Mouse (Mus musculus) cerebellum, postnatal 14 days (tissue): Measurements from ENCODE around the gene Zfp398.

Experiments used
- DNase-seq, 2 experiments: peaks; one replicate each; pipeline ENCODE4 v3.0.0; 2021; ENCODE audit warnings: mixed read lengths in 2 of 2

Gene Zfp398

DNA sequence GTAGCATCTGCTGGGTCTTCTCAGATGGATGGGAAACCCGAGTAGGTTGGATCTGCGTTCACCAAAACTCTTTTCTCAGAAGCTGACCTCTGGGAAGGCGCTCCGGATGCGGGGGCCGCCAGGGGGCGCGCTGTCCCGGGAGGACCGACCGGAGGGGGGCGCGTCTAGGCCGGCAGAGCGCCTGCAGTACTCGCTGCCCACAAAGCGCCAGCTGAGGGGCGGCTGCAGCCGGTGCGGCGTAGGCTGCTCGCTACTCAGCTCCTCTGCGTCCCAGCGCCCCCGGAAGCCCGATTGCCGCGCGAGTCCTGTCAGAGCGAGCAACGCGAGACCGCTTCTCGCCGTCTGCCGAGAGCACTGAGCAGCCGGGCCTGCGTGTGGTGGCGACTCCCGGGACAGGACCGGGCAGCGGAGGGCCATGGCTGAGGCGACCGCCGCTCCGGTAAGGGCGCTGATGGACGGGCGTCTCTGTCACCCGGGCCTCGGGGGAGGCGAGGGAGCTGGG lies at the start of gene Zfp398:
Gene Zfp398, plus strand, starts transcription at position 180 of the 502 bp plus-strand sequence.
- DNase-seq: peak; percentile 99

DNA sequence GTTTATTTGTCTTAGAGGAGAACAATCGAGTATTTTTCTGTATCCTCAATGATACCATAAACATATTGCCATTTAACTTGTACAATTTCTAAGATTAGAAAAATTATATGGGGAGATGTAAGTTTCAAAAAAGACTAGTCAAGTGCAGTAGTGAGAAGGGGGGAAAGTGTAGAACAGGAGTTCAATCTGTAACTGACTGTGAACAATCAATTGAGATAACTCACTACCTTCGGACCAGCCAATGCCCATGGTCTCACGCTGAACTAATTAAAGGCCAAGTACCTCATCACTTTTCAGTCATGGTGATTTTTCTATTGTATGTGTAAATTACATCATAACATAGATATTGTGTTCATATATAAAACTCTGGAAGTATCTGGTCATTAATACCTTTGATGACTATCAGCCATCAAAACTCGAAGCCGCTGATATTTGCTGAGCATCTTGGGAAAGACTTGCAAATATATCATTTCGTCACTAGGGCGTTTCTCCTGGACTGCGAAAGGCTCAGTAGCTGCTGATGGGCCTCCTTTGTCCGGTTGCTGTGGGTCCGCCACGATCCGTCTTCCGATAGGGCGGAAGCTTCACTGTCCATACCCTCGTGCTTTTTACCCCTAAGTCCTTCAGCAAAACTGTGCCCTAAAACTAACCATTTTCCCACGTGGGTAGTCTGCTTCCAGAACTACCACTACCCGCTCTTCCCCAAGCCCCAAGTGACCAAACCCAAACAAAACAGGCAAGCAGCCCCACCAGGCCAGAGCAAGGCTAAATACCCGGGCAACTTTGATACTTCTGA lies 47.3 kb upstream of the Zfp398 start:
- DNase-seq: peak; percentile 84 to 88

DNA sequence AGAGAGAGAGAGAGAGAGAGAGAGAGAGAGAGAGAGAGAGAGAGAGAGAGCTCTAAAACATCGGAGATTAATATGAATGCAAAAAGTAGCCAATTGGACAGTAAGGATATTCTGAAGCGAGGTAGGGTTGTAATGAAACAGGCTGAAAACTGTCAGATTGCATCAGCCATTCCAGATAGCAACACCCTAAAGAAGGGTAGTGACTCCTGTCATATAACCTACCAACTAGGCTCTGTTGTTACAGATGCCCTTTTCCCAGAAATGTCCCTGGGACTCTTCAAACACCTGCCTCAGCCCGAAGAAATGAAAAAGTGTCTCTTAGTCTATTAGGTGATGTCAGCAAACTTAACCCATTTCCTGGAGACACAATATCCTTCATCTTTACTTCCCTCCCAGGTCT lies 46.6 kb upstream of the Zfp398 start:
- DNase-seq: peak; percentile 15 to 46

DNA sequence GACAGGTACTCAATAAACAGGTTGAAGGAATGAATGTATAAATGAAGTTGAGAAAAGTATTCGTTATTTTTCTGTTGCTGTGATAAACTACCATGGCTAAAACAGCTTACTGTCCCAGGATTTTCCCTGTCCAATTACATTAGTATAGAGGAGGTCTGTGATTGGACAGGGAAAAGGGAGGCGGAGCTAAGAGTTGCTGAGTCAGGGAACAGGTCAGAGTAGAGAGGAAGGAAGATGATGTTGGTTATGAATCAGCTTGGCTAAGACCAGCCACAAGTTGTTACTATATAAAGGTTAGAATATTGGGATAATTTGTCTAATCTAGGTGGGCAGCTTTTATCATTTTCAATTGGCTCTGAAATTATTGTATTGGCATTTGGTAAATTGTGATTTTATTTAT lies 44.7 kb upstream of the Zfp398 start:
- DNase-seq: peak in 1 of 2 experiments; percentile 58

DNA sequence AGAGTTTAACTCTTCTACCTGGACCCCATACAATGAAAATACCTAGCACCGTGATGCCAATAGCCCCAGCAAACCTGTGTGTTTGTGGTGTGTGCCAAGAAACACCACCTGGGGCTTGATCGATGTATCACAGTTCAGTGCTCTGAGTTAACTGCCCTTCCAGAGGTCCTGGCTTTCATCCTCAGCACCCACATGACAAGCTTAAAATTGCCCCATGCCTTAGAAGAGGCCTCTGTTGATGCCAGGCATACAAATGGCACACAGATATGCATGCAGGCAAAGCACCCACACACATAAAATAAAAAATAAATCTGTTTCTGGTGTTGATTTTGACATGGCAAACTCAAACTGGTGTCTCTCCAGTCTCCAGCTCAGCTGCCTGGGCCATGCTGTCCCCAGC lies 42.9 kb upstream of the Zfp398 start:
- DNase-seq: no peak

DNA sequence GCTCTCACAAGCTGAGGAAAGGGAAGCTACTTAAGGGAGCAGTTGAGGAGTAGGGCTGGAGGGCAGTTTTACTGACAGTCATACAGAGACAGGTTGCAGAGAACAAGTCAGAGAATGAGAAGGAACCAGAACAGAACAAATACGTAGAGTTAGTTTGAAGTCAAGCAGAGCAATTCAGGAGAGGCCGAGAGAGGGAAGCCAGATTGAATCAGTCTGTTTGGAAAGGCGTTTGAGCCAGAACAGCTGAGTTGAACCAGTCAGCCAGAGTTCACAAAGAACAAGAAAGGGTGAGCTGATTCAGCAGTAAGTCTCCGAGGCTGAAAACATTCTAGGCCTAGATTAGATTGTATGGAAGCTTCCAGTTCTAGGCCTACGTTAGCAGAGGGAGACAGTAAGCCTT lies 42.2 kb upstream of the Zfp398 start:
- DNase-seq: no peak

DNA sequence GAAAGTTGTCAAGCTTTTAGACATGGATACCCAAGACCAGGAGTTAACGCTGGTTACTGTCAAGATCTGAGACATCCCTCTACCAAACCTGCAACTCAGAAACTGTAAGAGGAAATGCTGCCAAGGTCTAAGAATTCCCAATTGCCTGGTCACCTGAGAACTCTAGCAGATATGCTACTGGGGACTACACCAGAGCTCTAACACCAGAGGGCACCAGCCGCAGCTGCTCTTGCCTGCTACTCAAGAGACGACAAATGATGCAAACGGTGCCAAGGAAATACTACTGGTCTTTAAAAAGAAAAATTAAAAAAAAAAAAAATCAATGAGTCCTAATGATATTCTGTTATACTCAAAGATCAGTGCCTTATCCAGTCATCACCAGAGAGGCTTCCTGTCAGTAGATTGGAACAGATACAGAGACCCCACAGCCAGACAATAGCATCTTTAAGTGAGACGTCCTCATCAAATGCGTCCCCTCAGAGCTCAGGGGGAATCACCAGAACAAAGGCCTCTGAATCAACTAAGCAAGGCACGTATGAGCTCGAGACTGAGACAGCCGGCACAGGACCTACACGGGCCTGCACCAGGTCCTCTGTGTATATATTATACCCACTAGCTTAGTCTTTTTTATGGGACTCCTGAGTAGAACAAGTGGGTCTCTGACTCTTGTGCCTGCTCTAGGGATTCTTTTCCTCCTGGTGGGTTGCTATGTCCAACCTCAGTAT lies 41.2 kb upstream of the Zfp398 start:
- peak; percentile 61 to 65 for DNase-seq

DNA sequence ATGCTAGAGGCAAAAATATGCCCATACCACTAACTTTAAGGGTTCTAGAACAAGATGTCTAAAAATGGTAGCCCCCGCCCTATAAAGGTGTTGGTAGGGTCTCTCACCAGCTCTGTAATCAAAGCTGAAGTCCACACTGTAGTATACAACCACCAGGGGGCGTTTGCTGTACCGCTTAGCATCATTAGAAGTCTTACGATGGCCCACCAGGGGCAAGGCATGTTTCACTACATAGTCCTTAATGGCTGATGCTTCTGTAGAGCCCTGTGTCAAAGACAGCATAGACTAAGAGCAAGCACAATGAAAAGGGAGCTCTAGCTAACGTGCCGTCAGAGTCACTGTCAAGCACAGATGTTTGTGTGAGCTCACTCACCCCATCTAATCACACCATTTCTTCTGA lies 36.4 kb upstream of the Zfp398 start:
- DNase-seq: peak; percentile 76 to 81

DNA sequence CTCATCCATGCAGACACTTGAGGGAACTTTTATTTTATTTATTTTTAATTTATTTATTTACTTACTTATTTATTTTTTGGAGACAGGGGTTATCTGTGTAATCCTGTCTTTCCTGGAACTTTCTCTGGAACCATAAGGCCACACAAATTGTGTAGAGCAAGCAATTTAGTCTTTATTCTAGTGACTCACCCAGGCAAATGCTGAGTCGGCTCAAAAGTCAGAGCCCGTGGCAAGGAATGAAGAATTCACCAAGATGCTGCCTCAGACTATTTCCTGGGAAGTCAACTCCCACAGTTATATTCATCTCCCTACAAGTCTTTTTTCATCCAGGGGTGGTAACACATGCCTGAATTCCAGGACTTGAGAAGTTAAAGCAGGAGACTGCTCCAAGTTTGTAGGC lies 29.9 kb upstream of the Zfp398 start:
- DNase-seq: no peak

DNA sequence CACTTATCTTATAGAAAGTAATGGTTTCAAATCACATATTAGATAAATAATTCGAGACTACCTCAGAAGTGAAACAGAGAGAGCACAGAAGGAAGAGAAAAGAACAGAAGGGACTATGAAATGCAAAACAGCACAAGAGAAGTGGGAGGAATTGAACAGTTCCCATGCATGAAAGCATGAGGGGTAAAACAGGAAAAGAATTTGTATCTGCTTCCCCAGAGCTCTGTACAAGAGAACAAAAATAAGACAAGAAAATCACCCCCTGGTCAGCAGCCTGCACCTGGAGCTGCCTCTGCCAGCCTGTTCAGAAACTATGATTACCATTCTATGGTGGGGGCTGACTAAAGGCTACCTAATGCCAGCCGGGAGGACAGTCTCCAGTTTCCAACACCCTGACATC lies 28.0 kb upstream of the Zfp398 start:
- DNase-seq: no peak

DNA sequence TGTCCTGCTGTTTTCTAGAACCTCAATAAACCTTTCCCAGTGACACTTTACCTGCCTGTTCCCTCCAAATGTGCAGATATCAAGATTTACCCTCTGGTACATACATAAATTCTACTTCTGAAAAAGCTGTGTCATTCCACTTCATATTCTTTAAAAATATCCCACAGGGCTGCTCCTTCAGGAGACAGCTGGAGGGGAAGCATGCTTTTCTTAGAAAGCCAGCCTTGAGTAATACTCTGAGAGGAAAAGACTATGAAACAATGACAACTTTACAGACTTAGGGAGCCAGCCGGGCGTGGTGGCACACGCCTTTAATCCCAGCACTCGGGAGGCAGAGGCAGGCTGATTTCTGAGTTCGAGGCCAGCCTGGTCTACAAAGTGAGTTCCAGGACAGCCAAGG lies 26.9 kb upstream of the Zfp398 start:
- DNase-seq: no peak

DNA sequence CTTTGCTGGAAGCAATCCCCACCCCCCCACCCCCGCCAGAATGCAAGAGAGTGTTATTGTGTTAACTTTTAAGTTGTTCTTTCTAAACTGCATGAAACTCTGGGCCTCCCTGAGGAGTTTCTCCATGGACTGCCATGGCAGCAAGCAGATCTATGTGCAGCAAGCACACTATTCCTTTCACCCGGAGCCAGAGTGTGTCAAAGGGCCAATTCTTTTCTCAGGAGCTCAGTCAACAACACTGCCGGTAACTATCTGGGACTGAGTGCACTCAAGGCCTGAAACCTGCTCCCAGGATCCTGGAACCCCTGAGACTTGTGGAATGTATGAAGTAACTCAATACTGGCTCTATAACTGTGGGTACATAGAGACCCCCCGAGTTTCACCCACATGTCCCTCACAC lies 26.4 kb upstream of the Zfp398 start:
- DNase-seq: no peak

DNA sequence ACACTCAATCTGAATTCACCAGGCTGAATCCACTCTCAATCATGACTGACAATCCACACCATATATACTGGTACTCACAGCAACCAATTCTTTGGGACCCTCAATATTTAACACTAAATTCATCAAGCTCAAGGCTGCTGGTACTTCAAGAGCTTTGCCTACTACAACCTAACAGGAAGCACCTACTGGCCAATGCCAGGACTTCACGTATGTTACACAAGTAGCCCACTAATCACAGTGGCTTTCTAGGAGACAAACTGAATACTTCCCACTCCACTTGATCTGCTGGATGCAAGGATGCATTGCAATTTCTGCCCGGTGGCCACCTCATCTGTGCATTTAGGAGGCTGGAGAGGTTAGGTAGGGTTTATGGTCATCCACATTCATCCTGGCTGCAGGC lies 25.3 kb upstream of the Zfp398 start:
- no peak for DNase-seq

DNA sequence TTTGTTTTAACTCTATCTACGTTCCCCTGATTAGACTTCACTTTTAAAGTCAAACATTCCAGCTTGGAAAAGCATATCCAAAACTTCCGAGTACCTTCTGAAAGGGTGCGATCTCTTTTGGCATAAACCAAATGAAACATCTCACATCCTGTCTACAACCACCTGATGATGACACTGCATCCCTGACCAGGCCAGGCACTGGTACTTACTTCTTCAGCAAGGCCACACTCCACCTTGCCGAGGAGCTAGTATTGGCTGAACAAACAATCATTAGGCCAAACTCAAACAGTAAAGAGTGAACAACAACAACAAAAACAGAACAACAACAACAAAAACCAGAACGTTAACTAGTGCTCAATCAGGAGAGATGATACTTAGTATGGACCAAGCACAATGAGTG lies 24.1 kb upstream of the Zfp398 start:
- no peak for DNase-seq

DNA sequence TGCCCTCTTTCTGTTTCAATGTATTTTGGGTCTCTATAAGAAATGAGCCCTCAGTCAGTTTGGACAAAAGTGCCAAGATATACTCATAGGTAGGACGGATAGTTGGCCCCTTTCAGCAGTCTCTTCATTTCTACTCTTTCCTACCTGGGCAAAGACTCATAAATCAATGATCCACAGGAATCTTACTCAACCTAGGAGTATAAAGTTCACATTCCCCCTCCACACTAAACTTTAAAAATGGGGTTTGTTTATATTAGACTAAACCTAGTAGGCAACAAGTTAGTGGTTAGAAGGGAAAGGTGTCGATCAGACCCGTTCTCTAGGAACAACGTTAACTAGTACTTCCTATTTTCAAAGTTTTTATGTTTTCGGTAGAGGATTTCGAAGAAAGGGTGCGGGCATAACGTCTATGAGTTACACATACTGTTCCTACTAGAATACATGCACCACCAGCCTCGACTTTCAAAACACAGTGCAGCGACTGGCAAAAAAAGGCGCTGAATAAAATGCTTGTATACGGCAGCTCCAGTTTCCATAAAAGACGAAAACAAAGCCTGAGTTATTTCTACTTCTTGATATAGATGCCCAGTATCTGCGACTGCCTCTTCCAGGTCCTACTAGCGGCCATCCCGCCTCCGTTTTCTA lies 23.1 kb upstream of the Zfp398 start:
- DNase-seq: no peak

DNA sequence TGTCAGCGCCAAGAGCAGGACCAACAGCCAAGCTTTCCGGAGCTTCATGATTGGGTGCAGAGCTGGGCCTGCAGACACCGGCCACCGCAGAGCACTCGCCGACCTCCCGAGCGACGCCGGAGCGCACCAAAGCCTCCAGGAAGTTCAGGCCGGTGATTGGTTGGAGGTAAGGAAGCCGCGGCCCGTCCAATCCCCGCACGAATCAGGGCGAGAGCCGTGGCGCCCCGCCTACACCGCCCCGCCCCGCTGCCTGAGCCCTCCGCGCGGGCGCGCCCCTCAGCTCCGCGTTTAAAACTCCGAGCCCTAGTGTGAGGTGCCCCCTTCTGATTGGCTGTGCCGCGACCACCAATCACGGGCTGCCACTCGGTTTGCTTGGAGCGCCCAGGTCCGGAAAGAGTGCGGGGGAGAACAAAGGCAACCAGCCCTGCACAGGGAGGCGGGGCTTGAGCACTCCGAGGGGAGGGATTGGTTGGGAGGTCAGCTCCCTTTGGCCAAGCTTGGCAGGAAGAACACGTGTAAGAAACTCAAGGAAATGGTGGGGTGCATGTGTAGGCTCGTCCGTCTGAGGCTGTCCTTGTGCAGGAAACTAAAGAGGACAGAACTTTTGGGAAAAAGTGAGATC lies 22.1 kb upstream of the Zfp398 start, which contains the start of gene Pdia4:
Gene Pdia4, minus strand, starts transcription at position 174 of the 622 bp plus-strand sequence.
- DNase-seq: peak; percentile 98

DNA sequence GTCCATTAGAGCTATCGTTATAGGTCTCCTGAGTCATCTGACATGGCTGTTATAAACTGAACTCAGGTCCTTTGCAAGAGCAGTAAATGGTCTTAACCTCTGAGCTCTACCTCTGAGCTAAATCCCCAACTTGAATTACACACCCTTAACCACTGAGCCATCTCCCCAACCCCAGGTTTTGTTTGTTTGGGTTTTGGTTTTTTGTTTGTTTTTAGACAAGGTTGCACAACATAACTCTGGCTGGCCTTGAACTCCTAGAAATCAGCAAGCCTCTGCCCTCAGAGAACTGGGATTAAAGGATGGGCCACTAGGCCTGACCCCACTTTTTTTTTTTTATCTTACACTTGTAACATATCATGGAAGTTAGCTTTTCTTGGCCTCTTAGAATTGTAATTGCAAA lies 19.3 kb upstream of the Zfp398 start:
- DNase-seq: no peak

DNA sequence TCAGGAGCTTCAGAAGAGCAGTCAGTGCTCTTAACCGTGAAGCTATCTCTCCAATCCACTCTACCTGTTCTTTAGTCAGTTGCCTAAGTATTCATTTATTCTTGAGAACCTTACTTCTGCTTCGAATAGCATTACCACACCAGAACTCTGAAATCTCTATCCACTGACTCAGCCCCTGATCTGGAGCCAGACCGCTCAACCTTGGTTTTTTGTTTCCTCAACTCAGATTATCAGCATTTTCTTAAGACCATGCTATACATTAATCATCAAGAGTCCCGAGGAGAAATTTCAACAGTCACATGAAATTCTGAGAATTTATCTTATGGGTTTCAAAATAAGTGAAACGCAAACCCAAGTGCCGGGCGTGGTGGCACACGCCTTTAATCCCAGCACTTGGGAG lies 16.7 kb upstream of the Zfp398 start:
- DNase-seq: no peak

DNA sequence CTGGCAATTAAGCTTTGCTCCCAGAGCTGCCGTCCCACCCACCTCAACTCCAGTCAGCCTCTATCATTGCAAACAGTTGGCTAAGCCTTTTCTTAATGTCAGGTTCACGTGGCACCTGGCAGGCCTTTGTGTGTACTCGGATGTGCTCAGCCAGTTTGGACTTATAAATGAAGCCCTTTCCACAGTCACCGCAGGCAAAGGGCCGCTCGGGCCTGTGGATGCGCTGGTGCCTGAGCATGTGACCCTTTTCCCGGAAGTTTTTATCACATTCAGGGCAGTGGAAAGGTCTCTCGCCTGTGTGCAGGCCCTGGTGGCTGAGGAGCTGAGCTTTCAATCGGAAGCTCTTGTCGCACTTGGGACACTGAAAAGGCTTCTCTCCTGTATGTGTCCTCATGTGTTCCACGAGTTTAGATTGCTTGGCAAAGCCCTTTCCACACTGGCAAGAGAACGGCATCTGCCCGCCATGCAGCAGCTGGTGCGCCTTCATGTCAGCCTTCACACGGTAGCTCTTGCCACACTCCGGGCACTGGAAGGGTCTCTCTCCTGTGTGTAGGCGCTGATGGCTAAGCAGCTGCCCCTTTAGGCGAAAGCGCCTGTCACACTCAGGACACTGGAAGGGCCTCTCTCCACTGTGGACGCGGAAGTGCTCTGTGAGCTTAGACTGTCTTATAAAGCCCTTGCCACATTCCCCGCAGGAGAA lies 15.7 kb upstream of the Zfp398 start:
- peak; percentile 38 to 54 for DNase-seq

DNA sequence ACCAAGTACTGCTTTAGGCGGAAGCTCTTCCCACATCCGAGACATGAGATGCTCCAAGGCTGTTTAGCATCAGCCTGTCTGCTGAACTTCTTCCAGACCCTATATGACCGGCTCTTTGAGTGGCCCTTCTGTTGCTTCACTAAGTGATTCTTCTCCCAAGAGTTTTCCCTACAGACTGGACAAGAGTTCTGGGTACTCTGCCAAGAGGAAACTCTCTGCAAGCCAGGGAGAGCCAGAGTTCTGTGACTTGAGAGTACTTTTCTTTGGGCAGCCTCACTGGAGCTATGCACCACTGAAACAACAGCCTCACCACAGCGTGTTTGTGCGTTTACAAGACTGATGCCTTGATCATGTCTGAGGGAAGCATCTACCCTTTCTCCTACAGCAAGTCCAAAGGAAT lies 14.2 kb upstream of the Zfp398 start:
- DNase-seq: no peak

DNA sequence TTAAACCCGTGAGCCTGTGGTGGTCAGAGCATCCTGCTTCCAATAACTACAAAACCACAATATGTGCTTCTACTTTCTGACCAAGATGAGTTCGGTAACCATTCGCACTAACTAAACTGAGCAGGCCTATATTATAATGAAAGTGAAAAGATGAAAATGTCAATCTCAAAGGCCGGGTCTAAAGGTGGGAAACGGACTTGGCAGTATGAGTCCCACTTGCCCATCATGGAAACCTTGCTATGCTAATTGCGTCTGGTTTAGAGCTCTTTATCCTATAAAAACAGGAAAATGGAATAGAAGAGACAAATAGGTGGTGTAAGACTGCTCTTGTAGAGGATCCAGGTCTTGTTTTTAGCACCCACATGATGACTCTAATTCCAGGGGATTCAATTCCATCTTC lies 13.7 kb upstream of the Zfp398 start:
- DNase-seq: no peak

DNA sequence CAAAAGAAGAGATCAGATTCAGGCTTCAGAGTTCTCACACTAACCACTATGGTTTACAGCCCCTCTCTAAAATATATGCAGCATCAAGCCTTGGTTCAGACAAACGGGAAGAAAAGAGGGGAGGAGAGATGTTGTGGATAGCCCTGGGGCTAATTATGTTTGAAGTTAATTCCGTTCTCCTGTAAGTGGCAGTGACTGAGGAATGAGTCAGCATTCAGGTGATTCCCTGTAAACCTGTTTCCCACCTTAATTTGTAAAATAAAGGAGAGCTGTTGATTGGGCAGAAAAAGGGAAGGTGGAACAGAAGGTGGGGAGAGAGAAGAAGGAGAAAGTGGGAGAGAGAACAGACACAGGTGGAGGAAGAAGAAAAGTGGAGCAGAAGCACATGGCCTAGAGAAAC lies 11.2 kb upstream of the Zfp398 start:
- no peak for DNase-seq

DNA sequence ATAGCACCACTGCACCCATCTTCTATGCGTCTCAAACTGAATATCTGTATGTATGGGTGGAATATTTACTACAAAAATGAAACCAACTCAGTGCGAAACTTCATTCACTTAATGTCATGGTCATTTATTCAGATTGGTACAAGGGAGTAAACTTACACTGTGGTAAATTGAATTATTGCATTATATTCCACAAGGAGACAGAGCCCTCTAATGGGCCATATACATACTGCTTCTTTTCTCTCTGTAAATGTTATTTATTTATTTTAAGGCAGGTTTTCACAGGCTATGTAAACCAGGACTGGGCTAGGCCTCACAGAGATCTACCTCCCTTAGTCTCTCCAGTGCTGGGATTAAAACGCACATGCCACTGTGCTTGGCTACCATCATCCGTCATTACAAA lies 8.0 kb upstream of the Zfp398 start:
- DNase-seq: no peak
